Comparison of ENCODE assay signal across 8 mouse cellular contexts in genomic region chr2:115309856-115310631, GRCm38 (mm10).
DNase-seq lines count a peak whose midpoint lies in the region; ATAC-seq and TF ChIP-seq lines count a peak whose summit lies in the region.
"Had no signal": no experiment of that assay in that cellular context is flagged by ENCODE, and none has a peak within 500 bp of the region (broad histone marks: within the 10 kb centered on the region; RNA-seq: fewer than 3 reads in every experiment).

No protein-coding gene starts in this region.

- no peak for TF ChIP-seq CTCF in liver, embryonic 14.5 days (IDR thresholded peaks at IDR 0.05; ENCODE audit: low read depth)

- H3K27me3 ChIP-seq in liver, embryonic 14.5 days (ENCODE audit: control insufficient read depth, insufficient read depth, low read length) = no peaks in the 10 kb centered on the region

- H3K36me3 ChIP-seq in liver, embryonic 14.5 days (replicated peaks; ENCODE audit: control insufficient read depth, insufficient read depth, low read depth) = no peaks in the 10 kb centered on the region

- no peaks in the 10 kb centered on the region for H3K9me3 ChIP-seq in liver, embryonic 14.5 days (ENCODE audit: control insufficient read depth, low read length)

- no peak overlapping the region for H3K4me2 ChIP-seq in liver, embryonic 14.5 days (ENCODE audit: low read depth)

- no peak overlapping the region for H3K27ac ChIP-seq in liver, embryonic 14.5 days

- peak; percentile 51; the same call in 1 of the 2 replicates for ATAC-seq in liver, embryonic 14.5 days (ENCODE audit: insufficient read depth)

- 41% methylated on average over 4 of the region's 4 CpGs for WGBS in liver, embryonic 14.5 days (ENCODE audit: insufficient replicate concordance)

- H3K4me1 ChIP-seq in liver, embryonic 14.5 days (replicated peaks; ENCODE audit: control insufficient read depth in 2 of 2, insufficient read depth in 2 of 2, low read length in 1 of 2) = no peaks in the 10 kb centered on the region

- DNase-seq in left cerebral cortex, adult 11 months (ENCODE audit: low spot score) = peak; percentile 24
- DNase-seq in left cerebral cortex, adult 8-10 months (ENCODE audit: low spot score in 2 of 2) = no peak
- peak; percentile 7 for DNase-seq in adrenal gland, postnatal 10 days
- peak; percentile 39 for DNase-seq in embryo, embryonic 9.5 days (ENCODE audit: extremely low spot score)
- no peak for DNase-seq in liver, embryonic 14.5 days (ENCODE audit: low read depth in 3 of 3, low spot score in 3 of 3)
- DNase-seq in gastrocnemius, adult 8-10 months (ENCODE audit: low spot score in 2 of 2) = no peak
- no peak for DNase-seq in spleen, adult 12 weeks (ENCODE audit: low spot score)
- DNase-seq: thymus, adult 18-20 months had no signal

- no peak overlapping the region for H3K4me3 ChIP-seq in liver, embryonic 14.5 days (ENCODE audit: insufficient read depth in 1 of 2, low read depth in 2 of 2, low read length in 2 of 2)

- TF ChIP-seq EP300 in liver, embryonic 14.5 days (IDR thresholded peaks at IDR 0.05; ENCODE audit: low read depth) = no peak

- no peak overlapping the region for H3K9ac ChIP-seq in liver, embryonic 14.5 days (replicated peaks)

Comparison
In these comparisons a context has a peak if more than half of its experiments do, and no peak if none do; other contexts are left out.
1. DNase-seq: peak in left cerebral cortex, adult 11 months (single experiment), adrenal gland, postnatal 10 days (single experiment) and embryo, embryonic 9.5 days (single experiment); none in left cerebral cortex, adult 8-10 months (0 of 2), liver, embryonic 14.5 days (0 of 3), gastrocnemius, adult 8-10 months (0 of 2) and spleen, adult 12 weeks (single experiment).